Mouse (Mus musculus): Measurements from ENCODE around the gene Hsf5. TPM values are rescaled to one million over a fixed set of nuclear protein-coding genes. Genes with fewer than 3 reads are reported as not detected.

The Hsf5 gene
- total RNA-seq, 2 experiments from 2014 or later: 0.27 to 0.71 TPM

Other genes with a start within 250 kb of the Hsf5 start
- 1 to 10 TPM; 4.1 TPM for gene Rad51c, start 212.2 kb upstream of the Hsf5 start, total RNA-seq (2021)
- gene Tex14, start 212.1 kb upstream of the Hsf5 start, total RNA-seq (2021): under 1 TPM; 0.25 to 0.32 TPM
- gene Gm11492, start 50.5 kb upstream of the Hsf5 start, total RNA-seq (2021): not detected
- gene Sept4, start 48.3 kb upstream of the Hsf5 start, total RNA-seq (2021): 100 to 1,000 TPM; 135 to 151 TPM
- gene Mtmr4, start 25.0 kb upstream of the Hsf5 start, total RNA-seq (2021): 10 to 100 TPM; 90.6 to 95.2 TPM
- 1 to 10 TPM; 1.9 to 2.7 TPM for gene Rnf43, start 45.6 kb downstream of the Hsf5 start, total RNA-seq (2021)
- 10 to 100 TPM; 69.9 to 86.3 TPM for gene Supt4a, start 120.4 kb downstream of the Hsf5 start, total RNA-seq (2021)
- 100 to 1,000 TPM; 165 to 189 TPM for gene Tspoap1, start 143.4 kb downstream of the Hsf5 start, total RNA-seq (2021)
- gene Mpo, start 176.4 kb downstream of the Hsf5 start, total RNA-seq (2021): not detected
- gene Lpo, start 211.1 kb downstream of the Hsf5 start, total RNA-seq (2021): under 1 TPM; 0.32 to 0.44 TPM
- gene Mks1, start 236.1 kb downstream of the Hsf5 start, total RNA-seq (2021): 1 to 10 TPM; 4.2 to 4.4 TPM

Data from left cerebral cortex, postnatal 25 days (tissue).